Mouse (Mus musculus) spleen, adult 2 months (tissue): Measurements from ENCODE around the gene Plekhg6.

Experiments
- CTCF ChIP-seq: fragments of 200-500 bp; IDR thresholded peaks from 2 replicates; pipeline ENCODE4 v1.5.1; 2011; ENCODE audit warnings: mild to moderate bottlenecking, inconsistent platforms; ENCODE audit not compliant: insufficient read depth, insufficient read length, insufficient replicate concordance; ENCODE audit errors: extremely low read depth
- POLR2A ChIP-seq: fragments of 200-500 bp; IDR thresholded peaks from 2 replicates; pipeline ENCODE4 v1.6.1; 2011; ENCODE audit warnings: low read depth, low read length, inconsistent platforms

- TF ChIP-seq CTCF (no peak), POLR2A (no peak)
Observed at GRCm38 (mm10) chr6:125346029-125346428, 34.6 kb downstream of the Plekhg6 start.
